Mouse (Mus musculus) Muller cell, postnatal 12 days (primary cell): ENCODE data around the gene Gpr4.

Experiments
- DNase-seq: peaks from one replicate; pipeline ENCODE4 v3.0.0-alpha.2; 2015; ENCODE audit errors: inconsistent ontology term

Gpr4 gene

GRCm38 (mm10) chr7:19265147-19265546 is 52.8 kb downstream of the Gpr4 start:
- no peak for DNase-seq

- DNase-seq, result no peak
Observed at GRCm38 (mm10) chr7:19265928-19266822, 53.8 kb downstream of the Gpr4 start.

GRCm38 (mm10) chr7:19267051-19267450 is 54.7 kb downstream of the Gpr4 start:
- DNase-seq, result no peak

GRCm38 (mm10) chr7:19268993-19269681 is 56.8 kb downstream of the Gpr4 start:
- no peak for DNase-seq

- peak; percentile 87 for DNase-seq
Observed at GRCm38 (mm10) chr7:19269721-19270441, 57.5 kb downstream of the Gpr4 start.

GRCm38 (mm10) chr7:19270509-19271237 is 58.3 kb downstream of the Gpr4 start:
- DNase-seq, result peak; percentile 48

- peak; percentile 85 for DNase-seq
Observed at GRCm38 (mm10) chr7:19271238-19272172, 59.2 kb downstream of the Gpr4 start, which contains the start of gene Vasp. Gene Vasp (minus strand): TSS chr7:19271817.

GRCm38 (mm10) chr7:19272173-19272764 is 59.9 kb downstream of the Gpr4 start:
- DNase-seq, result peak; percentile 80
